Mouse (Mus musculus) left cerebral cortex, adult 11 months (tissue): ENCODE results near the gene Appl2.

Source experiments
- DNase-seq: peaks from one replicate; pipeline ENCODE4 v3.0.0; 2022; ENCODE audit warnings: low spot score

The Appl2 gene

DNA sequence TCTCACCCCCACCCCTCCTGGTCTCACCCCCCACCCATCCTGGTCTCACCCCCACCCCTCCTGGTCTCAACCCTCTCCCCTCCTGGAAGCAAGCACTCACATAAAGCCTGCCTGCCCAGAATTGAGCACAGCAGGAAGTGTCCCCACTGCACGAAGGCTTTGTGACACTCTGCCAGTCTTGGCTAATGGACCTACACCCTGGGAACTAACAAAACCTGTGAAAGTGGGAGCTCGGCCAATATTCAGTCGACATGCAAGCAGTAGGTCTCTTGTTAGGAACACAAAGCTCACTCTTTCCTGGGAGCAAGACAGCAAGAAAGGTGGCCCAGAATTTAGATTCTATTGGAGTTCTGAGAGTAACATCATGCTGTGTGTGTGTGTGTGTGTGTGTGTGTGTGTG lies 17.6 kb downstream of the Appl2 start:
- DNase-seq: no peak

DNA sequence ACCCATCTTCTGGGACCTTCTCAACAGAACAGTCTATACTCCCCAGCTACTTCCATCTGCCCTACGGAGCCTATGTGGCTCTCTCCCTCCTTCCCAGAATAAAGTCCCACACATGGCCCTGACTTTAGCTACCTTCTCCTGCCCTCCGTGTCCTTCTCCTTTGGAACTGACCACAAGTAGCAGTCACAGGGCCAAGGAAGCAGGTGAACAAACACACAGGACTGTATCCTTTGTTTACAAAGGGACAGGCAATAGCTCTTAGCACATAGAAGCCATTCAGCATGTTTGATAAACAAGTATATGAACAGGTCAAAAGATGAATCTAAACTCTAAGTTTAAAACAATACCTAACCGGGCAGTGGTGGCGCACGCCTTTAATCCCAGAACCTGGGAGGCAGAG lies 18.7 kb downstream of the Appl2 start:
- no peak for DNase-seq

- no peak for DNase-seq
Measured at GRCm38 (mm10) chr10:83629190-83629781, 19.3 kb downstream of the Appl2 start.

GRCm38 (mm10) chr10:83628241-83628640 lies 20.3 kb downstream of the Appl2 start:
- no peak for DNase-seq

DNA sequence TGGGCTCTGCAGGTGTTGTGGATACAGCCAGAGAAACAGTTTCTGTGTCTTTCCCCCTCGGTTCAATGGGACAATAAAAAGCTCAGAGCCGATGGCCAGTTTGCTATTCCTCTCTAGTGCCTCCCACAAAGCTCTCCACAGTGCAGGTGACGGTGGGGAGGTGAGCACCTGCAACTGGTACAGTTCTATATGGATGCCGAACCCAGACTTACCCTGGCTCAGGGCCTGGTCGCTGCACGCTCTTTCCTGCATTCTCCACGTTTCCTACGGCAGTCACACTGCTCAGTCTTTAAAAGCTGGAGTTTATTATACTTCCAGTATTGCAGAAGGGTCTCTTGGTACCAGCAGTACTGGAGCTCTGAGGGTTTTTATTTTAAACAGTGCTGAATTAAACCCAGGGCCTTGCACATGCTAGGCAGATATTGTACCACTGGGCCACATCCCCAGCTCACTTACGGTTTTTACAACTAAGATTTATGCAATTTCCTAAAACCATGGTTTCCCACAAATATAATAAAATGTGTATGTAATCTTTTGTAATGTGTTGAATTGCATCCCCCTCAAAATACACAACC lies 21.3 kb downstream of the Appl2 start:
- no peak for DNase-seq

GRCm38 (mm10) chr10:83624841-83625240 lies 23.7 kb downstream of the Appl2 start:
- no peak for DNase-seq

- no peak for DNase-seq
Measured at GRCm38 (mm10) chr10:83624065-83624464, 24.5 kb downstream of the Appl2 start.

GRCm38 (mm10) chr10:83620350-83621055 lies 28.0 kb downstream of the Appl2 start:
- no peak for DNase-seq

DNA sequence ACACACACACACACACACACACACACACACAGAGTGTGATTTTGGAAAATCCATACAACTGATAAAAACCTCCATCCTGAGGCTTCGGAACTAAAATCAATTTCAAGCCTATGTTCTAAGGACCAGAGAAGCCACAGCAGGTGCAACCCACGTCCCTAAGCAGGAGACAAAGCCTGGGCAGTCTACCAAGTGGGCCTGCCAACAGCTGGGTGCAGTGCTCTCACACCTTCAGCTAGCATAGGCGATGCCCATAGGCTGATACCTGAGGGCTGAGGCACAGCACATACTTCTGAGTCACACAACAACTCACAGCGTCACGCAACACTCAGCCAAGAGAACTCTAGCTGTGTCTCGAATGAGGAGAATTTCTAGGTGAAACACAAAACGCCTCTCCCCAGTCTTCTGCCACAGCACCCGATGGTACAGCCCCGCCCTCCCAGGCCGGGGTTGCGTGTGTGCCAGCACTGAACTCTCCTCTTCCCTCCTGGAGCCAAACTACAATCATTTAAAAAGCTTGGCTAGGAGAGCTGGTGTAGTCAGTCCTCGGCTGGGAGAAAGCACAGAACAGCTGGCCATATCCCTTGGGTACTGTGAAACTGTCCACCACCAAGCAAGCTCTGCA lies 29.6 kb downstream of the Appl2 start:
- DNase-seq: no peak

DNA sequence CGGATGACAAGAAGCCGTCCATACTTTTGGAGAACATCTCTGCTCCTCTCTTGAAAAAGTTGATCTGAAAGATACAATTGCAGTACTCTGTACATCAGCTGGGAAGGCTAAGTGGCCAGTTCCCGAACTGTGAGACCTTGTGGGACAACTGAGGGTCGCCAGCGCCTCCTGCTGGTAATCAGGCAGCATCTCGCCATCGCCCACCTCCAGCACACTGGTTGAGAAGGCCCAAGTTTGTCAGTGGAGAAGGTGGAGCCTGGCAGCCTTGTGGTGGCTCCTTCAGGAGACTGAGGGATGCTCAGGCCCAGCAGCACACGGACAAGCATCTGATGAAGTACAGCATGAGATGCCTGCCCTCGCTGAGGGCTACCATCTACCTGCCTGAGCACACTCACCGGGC lies 31.2 kb downstream of the Appl2 start:
- no peak for DNase-seq

GRCm38 (mm10) chr10:83612648-83613215 lies 35.8 kb downstream of the Appl2 start:
- no peak for DNase-seq

DNA sequence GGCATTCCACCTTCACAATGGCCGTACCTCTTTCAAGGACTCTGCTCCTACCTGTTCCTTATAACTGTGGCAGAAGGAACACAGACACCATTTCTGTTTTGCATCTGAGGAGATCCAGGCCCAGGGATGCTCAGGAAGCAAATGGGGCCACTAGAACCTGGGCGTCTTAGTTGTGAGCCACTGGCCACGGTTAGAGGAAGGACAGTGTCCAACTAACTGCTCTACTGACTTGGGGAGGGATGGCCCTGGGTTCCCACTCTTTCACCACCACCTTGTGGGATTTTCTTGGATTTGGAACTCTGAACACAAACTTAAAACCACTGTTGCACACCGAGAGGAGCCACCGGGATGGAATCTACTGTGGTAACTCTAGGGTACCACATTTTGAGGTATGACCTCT lies 36.7 kb downstream of the Appl2 start:
- DNase-seq: no peak

- DNase-seq: no peak
Measured at GRCm38 (mm10) chr10:83610518-83610917, 38.0 kb downstream of the Appl2 start.

DNA sequence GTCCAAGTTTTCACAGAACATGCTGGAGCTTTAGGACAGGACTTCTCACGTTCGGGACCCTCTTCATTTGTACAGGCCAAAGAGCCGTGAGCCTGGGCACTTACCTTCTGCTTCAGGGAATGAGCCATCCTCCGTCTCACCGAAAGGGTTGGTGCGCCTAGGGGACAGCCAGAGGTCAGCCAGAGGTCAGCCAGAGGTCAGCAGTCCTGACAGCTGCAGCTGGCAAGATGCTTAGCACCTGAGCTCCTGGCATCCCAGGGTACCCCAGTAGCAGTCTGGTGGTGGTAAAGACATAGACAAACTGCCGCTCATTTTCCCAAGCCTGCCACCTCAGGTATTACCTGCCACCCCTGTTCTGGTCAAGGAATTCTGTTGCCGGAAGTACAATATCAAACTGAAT lies 39.9 kb downstream of the Appl2 start:
- no peak for DNase-seq

- no peak for DNase-seq
Measured at GRCm38 (mm10) chr10:83607111-83607510, 41.4 kb downstream of the Appl2 start.

- DNase-seq: no peak
Measured at GRCm38 (mm10) chr10:83605637-83606183, 42.8 kb downstream of the Appl2 start.

DNA sequence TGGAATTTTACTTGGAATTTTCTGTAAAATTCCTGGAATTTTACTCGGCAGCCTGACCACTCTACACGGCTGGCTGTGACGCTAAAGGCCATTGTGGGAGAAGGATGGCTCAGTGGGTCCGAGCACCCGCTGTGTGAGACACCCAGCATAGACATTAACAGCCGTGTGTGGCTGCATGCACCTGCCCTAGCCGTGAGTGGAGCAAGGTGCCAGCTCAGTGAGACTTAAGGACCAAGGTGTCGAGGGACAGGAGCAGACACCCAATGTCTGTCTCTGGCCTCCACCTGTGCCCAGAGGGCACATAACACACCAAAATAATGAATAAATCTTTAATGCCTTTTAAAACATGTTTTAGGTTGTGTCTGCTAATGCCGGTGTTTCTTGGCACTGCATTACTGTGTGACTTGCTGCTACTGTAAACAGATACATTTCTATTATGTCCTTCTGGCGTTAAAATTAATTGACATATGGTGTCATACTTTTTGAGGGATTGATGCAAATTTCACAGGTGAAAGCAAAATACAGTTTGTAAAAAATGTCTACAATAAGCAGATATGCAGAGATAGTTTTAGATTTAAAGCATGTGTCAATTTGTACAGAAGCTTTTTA lies 44.5 kb downstream of the Appl2 start:
- no peak for DNase-seq

GRCm38 (mm10) chr10:83600650-83601049 lies 47.9 kb downstream of the Appl2 start:
- DNase-seq: no peak

DNA sequence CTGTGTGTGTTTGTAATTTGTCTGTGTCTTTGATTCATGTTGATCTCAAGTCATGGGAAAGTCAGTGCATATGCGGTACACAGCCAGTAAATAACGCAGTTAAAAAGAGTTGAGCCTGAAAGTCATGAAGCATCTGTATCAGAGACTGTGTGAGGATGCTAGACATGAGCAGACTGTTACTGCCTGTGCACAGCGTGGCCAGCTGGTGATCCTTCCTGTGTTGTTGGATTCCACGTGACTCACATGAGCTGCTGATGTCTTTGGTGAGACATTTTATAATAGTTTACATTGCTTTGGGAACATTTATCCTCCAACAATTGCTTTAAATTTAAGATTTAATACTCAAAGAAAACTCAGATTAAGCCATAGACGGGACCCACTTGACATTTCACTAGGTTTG lies 54.0 kb downstream of the Appl2 start:
- DNase-seq: no peak

GRCm38 (mm10) chr10:83592616-83593015 lies 55.9 kb downstream of the Appl2 start:
- no peak for DNase-seq

- no peak for DNase-seq
Measured at GRCm38 (mm10) chr10:83590801-83591200, 57.7 kb downstream of the Appl2 start.
